Mouse (Mus musculus) liver, adult 2 months (tissue): ENCODE data around the gene Add3. TPM values are rescaled to one million over a fixed set of nuclear protein-coding genes. Genes with fewer than 3 reads are reported as not detected.
A peak's percentile ranks its signal among the peaks of the same experiment; 100 is the strongest.

Experiments used
- DNase-seq: peaks from one replicate; pipeline ENCODE4 v3.0.0-alpha.2; 2011; ENCODE audit warnings: low read depth, low spot score; ENCODE audit errors: extremely low read depth
- H3K27ac ChIP-seq: fragments of 200-500 bp; replicated peaks from 2 replicates; pipeline ENCODE4 v1.5.1; 2012; ENCODE audit warnings: low read depth, mild to moderate bottlenecking, control low read depth, inconsistent platforms, low read length; ENCODE audit not compliant: insufficient read depth
- H3K27me3 ChIP-seq: fragments of 200-500 bp; 2 replicates; pipeline ENCODE4 v1.6.1; 2012; ENCODE audit warnings: mild to moderate bottlenecking, moderate library complexity, low read length, inconsistent platforms; ENCODE audit not compliant: control insufficient read depth, insufficient read depth
- H3K36me3 ChIP-seq: fragments of 200-500 bp; 2 replicates; pipeline ENCODE4 v1.6.1; 2012; ENCODE audit warnings: low read length, inconsistent platforms; ENCODE audit not compliant: control insufficient read depth, insufficient read depth
- H3K4me1 ChIP-seq: fragments of 200-500 bp; 2 replicates; pipeline ENCODE4 v1.6.1; 2011; ENCODE audit warnings: low read length; ENCODE audit not compliant: control insufficient read depth, insufficient read depth
- H3K4me3 ChIP-seq: fragments of 200-500 bp; 2 replicates; pipeline ENCODE4 v1.5.1; 2011; ENCODE audit warnings: low read depth, mild to moderate bottlenecking, control low read depth, low read length, moderate library complexity; ENCODE audit not compliant: insufficient read depth
- H3K79me2 ChIP-seq: fragments of 200-500 bp; 2 replicates; pipeline ENCODE4 v1.6.1; 2012; ENCODE audit warnings: inconsistent platforms, mild to moderate bottlenecking, low read length, moderate library complexity; ENCODE audit not compliant: control insufficient read depth, insufficient read depth
- H3K9ac ChIP-seq: fragments of 200-500 bp; 2 replicates; pipeline ENCODE4 v1.6.1; 2012; ENCODE audit warnings: low read depth, mild to moderate bottlenecking, control low read depth, inconsistent platforms, low read length
- CTCF ChIP-seq: fragments of 200-500 bp; IDR thresholded peaks from 2 replicates; pipeline ENCODE4 v1.5.1; 2011; ENCODE audit warnings: low read depth, low read length, control low read depth
- POLR2A ChIP-seq: fragments of 200-500 bp; IDR thresholded peaks from 2 replicates; pipeline ENCODE4 v1.6.1; 2011; ENCODE audit warnings: low read length, control low read depth; ENCODE audit not compliant: insufficient read depth; ENCODE audit errors: extremely low read depth
- WGBS: fragments of 180-500 bp; shearing (Covaris S2); methylation state at CpG from one replicate; pipeline ENCODE4 v1.1.7; 2018; 5-methylcytosine and 5-hydroxymethylcytosine counted together
- polyA plus RNA-seq: library from polyadenylated mRNA; depleted of rRNA; stranded (reverse); fragments of >200 nt; gene quantifications from 2 replicates; pipeline ENCODE4 v1.2.3, GENCODE M21; 2012
- total RNA-seq: library from RNA; depleted of rRNA; stranded (reverse); fragments of >200 nt; gene quantifications from 2 replicates; pipeline ENCODE4 v1.2.3, GENCODE M21; 2014

The Add3 gene
- total and polyA plus RNA-seq, 2 experiments: 4.3 to 12.1 TPM

DNA sequence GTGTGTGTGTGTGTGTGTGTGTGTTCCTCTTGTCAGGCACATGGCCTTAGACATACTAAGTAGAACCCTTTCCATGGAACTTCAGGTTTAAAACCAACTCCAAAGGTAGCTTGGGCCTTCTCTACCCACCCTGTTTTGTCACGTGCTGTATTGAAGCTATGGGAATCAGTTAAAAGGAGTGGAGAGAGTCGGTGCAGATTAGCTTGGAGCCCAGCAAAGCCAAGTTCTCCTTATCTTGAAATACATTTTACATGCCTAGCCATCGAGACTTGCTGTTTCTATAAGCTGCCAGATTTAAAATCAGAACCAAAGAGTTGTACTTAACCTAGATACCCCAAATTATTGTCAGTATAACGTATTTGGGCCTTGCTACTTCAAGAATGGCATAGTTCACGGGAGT is 44.7 kb downstream of the Add3 start:
- H3K4me3 ChIP-seq: no peak overlapping the region
- WGBS: 68% methylated on average over 5 of the region's 5 CpGs
- no peak overlapping the region for H3K27ac ChIP-seq
- DNase-seq: no peak
- H3K36me3 ChIP-seq: no peaks in the 10 kb centered on the region
- H3K4me1 ChIP-seq: peaks cover 23% of the 10 kb centered on the region
- no peaks in the 10 kb centered on the region for H3K27me3 ChIP-seq
- H3K79me2 ChIP-seq: no peaks in the 10 kb centered on the region
- TF ChIP-seq POLR2A (no peak), CTCF (no peak)
- no peak overlapping the region for H3K9ac ChIP-seq

DNA sequence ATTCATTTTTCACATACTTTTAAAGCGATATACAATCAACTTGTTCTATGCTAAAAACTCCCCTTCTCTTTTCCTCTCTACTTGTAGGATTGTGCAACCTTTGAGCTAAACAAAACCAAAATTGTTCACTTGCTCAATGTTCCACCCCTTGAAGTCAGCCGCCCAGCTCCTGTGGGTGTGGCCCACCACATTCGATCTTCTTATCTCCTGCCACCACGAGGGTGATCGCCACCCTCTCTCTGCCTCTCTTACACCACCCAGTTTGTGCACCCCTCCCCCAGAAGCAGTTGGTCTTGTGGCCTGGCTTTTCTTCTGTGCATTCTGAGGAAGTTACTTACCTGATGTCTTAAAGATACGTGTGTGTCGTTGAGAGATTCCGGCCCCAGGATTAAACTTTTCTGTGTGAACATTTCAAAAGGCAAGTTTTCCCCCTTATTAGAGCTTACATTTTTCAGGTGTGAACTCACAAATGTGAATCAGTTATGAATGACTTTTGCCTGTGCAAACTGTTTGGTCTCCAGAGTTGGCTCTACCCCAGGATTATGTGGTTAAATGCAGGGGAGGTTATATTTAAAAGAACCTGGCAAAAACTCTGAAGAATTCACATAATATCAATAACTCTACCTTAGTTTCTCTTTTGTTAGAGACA is 45.4 kb downstream of the Add3 start:
- Histone ChIP-seq H3K36me3 (no peaks in the 10 kb centered on the region), H3K27ac (no peak overlapping the region), H3K27me3 (no peaks in the 10 kb centered on the region), H3K79me2 (no peaks in the 10 kb centered on the region), H3K4me3 (no peak overlapping the region), H3K4me1 (peaks cover 23% of the 10 kb centered on the region), H3K9ac (no peak overlapping the region)
- TF ChIP-seq POLR2A: no peak
- no peak for TF ChIP-seq CTCF
- 32% methylated on average over 8 of the region's 8 CpGs for WGBS
- peak; percentile 76 for DNase-seq

DNA sequence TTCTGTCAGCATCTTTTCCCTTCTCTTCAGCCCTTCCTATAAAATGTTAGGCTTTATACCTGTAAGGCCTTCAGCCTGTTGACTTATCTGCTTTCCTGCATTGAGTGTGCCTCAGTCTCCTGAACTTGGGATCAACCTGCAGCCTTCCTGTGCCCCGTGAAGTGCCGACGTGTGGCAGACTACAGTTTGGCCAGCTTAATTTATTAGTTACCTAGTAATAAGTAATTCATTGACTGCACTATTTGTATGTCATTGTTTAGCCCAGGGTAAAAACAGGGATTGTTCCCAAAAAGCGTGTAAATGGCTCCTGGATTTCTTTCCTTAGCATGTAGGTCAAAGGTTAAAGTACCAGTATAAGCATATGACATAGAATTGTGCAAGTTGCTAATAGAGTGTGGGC is 46.2 kb downstream of the Add3 start:
- Histone ChIP-seq H3K36me3 (no peaks in the 10 kb centered on the region), H3K27me3 (no peaks in the 10 kb centered on the region), H3K9ac (no peak overlapping the region), H3K27ac (no peak overlapping the region), H3K79me2 (no peaks in the 10 kb centered on the region), H3K4me3 (no peak overlapping the region), H3K4me1 (peaks cover 21% of the 10 kb centered on the region)
- WGBS: 26% methylated on average over 4 of the region's 4 CpGs
- TF ChIP-seq POLR2A (no peak), CTCF (no peak)
- peak; percentile 64 for DNase-seq

DNA sequence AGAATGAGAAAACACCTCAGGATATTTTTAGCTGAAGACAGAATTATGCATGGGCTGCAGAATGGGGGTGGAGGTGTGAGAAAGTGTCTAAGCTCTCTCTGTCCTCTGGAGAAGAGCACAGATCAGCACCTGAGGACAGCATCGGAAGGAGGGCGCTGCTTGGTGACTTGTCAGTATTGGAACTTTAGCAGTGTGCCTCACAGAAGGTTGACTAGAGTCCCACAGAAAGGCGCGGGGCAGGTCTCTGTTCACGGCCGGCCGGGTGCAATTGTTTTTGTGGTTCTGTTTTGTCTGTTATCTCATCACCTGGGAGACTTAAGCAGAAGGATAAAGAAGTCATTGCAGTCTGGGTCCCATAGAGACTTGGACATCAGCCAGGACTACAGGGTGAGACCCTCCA is 47.3 kb downstream of the Add3 start:
- no peak for TF ChIP-seq POLR2A
- TF ChIP-seq CTCF: no peak
- Histone ChIP-seq H3K36me3 (no peaks in the 10 kb centered on the region), H3K4me1 (peaks cover 21% of the 10 kb centered on the region), H3K4me3 (no peak overlapping the region), H3K27me3 (no peaks in the 10 kb centered on the region), H3K9ac (no peak overlapping the region), H3K79me2 (no peaks in the 10 kb centered on the region), H3K27ac (no peak overlapping the region)
- 88% methylated on average over 7 of the region's 7 CpGs for WGBS
- no peak for DNase-seq

DNA sequence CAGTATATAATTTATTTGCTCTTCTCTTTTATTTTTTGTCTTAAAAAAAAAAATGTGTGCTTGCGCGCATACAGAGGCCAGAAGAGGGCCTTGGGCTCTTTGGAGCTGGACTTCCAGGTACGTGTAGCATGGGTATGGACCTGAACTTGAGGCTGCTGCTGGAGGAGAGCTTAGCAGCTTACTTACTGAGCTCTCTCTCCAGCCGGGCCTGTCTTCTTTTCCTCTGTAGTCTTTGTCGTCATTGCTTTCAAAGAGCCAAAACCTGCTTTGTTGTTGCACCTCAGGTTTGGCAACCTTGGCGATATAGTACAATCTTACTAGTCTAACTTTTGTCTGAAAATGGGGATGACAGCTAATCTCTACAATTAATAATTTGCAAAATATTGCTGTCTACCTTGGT is 47.9 kb downstream of the Add3 start:
- no peak overlapping the region for H3K9ac ChIP-seq
- H3K27ac ChIP-seq: no peak overlapping the region
- no peak overlapping the region for H3K4me3 ChIP-seq
- no peak for TF ChIP-seq CTCF
- no peak for TF ChIP-seq POLR2A
- peaks cover 21% of the 10 kb centered on the region for H3K4me1 ChIP-seq
- no peaks in the 10 kb centered on the region for H3K79me2 ChIP-seq
- WGBS: 89% methylated on average over 6 of the region's 6 CpGs
- H3K27me3 ChIP-seq: no peaks in the 10 kb centered on the region
- H3K36me3 ChIP-seq: no peaks in the 10 kb centered on the region
- no peak for DNase-seq

DNA sequence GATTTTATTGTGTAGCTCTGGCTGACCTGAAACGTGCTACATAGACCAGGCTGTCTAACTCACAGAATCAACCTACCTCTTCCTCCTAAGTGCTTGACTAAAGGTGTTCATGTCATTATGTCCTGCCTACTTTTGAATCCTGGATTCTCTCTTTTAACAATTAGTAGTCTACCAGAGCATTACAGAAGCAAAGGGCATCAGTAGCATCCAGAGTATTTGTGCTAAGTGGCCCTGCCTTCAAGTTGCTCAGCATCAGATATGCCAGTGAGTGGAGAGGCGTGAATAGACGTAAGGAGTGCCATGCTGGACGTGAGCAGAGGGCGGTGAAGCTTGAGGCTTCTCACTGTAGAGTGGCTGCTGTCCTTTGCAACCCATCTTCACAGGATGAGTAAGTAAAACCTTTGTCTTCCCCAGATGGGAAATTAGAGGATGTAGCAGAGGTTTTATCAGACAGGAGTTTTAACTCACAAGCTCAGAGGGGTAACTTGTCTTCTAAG is 48.5 kb downstream of the Add3 start:
- H3K36me3 ChIP-seq: no peaks in the 10 kb centered on the region
- H3K79me2 ChIP-seq: no peaks in the 10 kb centered on the region
- DNase-seq: no peak
- 90% methylated on average over 5 of the region's 5 CpGs for WGBS
- TF ChIP-seq CTCF (no peak), POLR2A (no peak)
- H3K27me3 ChIP-seq: no peaks in the 10 kb centered on the region
- no peak overlapping the region for H3K4me3 ChIP-seq
- H3K4me1 ChIP-seq: peaks cover 21% of the 10 kb centered on the region
- H3K9ac ChIP-seq: no peak overlapping the region
- no peak overlapping the region for H3K27ac ChIP-seq
